Mouse (Mus musculus) spleen, adult 18-20 months (tissue): ENCODE measurements around the gene Lama5.
"Not testable (repeated sequence)": the region's sequence is repeated elsewhere in the genome, so short reads cannot be mapped to it uniquely, and the experiment has no call there.

Source experiments
- DNase-seq, 2 experiments: peaks; one replicate each; pipeline ENCODE4 v3.0.0; 2022; ENCODE audit warnings: mixed read lengths in 2 of 2

Gene Lama5

DNA sequence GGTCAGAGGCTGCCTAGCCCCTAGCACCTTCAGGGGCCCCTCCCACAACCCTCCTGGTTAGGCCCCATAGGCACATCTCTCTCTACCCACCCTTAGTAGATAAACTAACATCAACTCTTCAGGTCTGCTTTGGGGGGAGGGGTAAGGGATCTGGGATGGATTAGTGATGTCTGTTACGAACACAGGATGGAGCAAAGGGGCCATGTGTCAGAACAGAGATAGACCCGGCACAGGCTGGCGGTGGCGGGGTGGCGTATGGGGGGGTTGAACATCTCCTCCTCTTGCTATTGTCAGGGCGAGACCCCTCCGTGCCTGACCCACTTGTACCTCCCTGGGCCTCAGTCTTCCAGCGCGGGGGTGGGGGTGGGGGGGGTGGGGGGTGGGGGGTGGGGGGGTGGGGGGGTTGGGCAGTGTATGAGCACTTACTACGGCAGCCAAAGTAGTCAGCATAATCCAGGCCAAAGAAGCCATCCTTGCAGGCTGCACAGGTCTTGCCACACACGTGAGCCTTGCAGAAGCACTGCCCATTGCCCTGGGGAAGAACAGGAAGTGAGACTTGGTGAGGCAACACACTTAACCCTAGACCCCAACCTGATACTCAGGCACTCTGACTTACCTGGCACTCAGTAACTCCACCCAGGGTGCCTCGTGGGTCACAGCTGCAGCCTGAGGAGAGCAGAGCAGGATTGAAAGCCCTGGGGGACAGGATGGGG lies 28.9 kb downstream of the Lama5 start:
- DNase-seq, result no peak

DNA sequence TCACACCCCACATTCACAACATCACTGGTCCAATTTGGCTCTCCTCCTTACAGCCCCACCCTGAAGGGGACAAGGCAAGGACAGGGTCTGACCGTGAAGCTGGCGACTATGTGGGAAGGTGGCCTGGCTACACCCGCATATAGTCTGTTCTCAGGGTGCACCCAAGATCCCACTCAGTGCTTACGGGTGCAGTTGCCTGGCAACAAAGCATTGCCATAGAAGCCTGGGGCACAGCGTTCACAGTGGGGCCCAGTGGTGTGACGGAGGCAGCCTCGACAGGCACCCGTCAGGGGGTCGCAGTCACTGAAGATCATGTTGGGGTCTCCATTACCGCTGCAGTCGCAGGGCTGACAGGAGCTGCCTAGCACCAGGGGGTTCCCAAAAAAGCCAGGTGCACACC lies 38.3 kb downstream of the Lama5 start:
- DNase-seq, result no peak

DNA sequence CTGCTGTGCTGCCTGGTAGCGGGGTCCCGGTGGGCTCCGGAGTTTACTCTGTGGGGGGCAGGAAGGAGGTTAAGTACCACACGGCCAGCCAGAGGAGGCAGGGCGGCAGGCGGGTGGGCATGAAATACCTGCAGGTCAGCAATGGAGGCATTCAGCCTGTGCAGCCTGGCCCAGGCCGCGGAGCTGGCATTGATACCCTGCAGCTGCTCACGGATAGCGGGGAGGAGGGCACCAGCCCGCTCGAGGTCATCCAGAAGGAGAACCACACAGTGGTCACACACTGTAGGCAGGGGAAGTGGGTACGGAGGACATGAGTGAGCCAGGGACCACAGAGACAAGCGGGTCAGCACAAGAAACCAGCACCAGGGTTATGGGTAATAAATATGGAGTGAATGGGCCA lies 40.0 kb downstream of the Lama5 start:
- DNase-seq, result no peak

DNA sequence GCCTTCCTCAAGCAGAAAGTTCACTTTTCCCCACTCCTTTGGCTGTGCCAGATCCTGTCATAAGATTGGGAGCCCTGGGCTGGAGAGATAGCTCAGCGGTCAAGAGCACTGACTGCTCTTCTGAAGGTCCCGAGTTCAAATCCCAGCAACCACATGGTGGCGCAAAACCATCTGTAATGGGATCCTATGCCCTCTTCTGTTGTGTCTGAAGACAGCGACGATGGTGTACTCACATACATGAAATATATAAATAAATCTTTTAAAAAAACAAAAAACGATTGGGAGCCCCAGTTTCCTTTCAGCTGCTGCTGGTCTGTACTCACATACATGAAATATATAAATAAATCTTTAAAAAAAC lies 40.9 kb downstream of the Lama5 start:
- no peak for DNase-seq

DNA sequence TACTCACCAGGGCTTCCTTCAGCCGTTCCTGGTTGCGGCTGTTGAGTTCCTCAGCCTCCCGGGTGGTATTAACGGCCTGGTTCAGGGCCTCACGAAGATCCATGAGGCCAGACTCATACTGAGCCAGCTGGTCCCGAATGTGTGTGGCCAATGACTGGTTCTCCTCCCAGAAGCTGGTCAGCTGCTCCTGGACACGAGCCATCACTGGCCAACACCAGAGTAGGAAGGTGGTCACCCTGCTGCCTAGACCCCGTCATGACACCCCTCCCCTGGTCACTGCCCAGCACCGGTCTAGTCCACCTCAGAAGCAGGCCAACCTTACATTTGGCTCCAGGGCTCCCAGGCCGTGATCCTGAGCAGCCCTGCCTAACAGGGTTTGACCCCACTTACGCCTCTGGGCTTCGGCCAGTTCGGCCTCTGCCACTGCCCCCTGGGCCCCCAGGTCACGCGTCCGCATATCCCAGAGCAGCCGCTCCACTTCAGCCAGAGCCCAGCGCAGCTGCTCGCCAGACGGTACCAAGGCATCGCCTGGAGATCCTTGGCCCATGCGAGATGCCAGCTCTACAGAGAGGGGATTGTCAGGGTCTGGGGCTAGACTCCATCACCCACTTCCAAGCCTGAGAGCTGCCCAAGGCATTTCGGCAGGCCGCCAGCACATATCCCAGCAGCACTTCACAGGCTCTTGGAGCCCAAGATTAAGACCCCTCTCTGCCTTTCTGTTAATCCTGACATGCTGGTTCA lies 41.5 kb downstream of the Lama5 start:
- no peak for DNase-seq

DNA sequence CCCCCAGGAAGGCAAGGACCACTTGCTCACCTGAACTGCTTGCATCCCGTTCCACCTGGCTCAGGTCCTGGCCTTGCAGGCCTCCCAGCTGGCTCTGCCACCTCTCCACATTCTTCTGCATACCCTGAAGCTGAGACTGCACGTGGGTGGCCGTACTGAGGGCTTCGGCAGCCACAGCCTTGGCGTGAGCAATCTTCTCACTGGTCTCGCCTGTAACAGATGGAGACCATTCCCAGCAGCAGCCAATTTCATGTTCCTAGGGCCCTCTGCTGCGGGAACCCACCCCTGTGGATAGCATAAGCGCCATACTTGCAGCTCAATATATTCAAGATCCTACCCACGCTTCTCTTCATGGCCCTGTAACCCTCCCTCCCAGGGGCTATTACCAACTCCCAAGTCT lies 44.1 kb downstream of the Lama5 start:
- DNase-seq, result no peak

DNA sequence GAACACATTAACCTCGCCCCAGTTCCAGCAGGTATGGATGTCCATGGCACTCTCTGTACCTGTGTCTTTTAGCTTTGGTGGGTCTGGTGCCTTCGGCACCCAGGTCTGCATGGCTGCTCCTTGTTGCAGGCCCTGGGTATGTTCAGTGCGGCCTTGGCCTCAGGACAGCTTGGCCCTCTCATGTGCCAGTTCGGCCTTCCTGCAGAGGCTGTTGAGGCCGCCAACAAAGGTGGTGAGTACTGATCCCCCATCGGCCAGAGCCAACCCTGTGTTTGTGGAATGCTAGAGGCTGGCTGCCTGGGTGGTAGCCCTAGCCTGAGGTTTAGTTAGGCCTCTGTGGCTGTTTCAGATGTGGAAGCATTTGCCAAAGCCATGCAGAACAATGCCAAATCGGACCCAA lies 49.9 kb downstream of the Lama5 start:
- no peak for DNase-seq

DNA sequence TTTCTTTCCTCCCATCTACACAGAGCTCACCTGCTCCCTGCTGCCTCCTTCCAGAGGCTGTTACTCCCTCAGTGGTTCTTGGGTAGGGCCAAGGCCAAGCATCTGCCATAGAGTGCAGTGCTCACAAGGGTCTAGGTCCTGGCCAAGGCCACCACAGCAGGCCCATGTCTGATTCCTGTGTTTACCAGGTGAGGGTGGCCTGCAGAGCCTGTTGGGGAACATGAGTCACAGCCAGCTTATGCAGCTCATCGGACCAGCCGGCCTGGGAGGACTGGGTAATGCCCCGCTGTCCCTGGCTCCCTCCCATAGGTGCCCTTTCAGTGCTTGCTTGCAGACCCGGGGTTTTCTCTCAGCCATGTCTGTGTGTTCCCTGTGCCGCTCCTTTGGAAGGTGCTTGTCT lies 51.5 kb downstream of the Lama5 start:
- no peak for DNase-seq

DNA sequence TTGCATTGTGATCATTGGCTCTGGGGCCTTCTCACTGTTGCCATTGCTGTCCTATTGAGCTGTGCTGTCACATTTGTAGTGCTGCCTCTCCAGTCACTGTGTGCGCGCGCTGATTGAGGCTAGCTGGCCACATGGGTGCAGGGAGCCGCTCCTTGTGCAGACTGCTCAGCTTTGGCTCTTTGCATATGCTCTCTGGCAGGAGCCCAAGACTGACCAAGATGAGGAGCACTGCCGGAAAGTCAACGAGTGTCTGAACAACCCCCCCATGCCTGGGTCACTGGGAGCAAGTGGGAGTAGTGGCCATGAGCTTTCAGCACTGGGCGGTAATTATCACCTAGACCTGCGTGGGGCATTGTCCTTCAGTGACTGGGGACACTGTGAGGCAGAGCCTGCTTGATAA lies 51.9 kb downstream of the Lama5 start:
- DNase-seq, result not testable (repeated sequence)

DNA sequence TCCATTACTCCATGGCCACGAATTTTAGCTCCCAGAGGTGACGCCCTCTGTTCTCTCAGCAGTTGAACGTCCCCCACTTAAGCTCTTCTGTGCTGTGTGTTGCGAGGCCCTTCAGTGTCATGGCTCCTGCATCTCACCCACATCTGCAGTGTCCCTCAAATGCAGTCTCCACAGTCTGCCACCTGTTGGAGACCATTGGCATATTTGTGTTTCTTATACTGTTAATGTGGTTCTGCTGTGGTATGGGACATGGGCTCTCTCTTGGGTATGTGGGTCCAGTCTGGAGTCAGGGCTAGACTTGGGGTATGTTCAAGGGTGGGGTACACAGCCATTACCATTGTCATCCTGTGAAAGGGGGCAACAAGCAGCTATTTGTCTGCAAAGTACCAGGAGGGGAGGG lies 52.5 kb downstream of the Lama5 start:
- no peak for DNase-seq

DNA sequence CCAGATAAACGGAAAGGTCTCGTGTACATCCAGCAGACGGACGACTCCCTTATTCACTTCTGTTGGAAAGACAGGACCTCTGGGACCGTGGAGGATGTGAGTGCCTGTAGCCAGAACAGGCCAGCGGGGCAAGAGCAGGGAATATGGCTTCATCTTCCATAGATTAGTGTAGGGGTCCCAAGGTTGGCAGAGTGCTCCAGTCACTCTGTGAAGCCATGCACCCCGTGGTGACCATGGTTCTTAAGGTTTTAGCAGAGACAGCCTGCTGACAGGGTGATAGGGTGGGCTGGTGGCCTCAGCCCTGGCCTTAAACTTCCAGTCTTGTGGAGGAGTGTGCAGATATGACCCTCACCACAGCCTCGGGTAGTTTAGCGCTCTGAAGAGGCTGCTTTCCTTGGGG lies 53.5 kb downstream of the Lama5 start:
- no peak for DNase-seq

DNA sequence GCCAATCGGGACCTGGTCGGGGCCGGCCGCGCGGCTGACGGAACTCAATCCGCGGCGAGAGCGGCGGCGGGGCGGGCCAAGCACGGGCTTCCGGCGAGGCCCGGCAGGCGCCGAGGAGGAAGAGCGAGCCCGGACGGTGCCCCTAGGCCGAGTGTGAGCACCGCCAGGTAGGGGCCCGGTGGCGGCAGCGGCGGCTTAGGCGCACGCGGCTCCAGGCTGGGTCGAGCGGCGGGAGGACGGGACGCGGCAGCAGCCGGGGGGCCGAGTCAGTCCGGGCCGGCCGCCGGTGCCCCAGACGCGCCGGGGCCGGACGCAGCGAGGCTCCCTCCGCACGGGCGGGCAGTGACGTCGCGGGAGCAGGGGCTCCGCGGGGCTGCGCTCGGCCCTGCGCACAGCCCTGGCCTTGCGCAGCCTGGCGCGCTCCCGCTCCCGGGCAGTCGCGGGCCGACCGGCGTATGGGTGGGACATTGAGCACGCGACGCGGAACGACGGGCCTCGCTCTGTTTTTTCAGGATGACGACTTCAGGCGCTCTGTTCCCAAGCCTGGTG lies 54.1 kb downstream of the Lama5 start:
- no peak for DNase-seq

DNA sequence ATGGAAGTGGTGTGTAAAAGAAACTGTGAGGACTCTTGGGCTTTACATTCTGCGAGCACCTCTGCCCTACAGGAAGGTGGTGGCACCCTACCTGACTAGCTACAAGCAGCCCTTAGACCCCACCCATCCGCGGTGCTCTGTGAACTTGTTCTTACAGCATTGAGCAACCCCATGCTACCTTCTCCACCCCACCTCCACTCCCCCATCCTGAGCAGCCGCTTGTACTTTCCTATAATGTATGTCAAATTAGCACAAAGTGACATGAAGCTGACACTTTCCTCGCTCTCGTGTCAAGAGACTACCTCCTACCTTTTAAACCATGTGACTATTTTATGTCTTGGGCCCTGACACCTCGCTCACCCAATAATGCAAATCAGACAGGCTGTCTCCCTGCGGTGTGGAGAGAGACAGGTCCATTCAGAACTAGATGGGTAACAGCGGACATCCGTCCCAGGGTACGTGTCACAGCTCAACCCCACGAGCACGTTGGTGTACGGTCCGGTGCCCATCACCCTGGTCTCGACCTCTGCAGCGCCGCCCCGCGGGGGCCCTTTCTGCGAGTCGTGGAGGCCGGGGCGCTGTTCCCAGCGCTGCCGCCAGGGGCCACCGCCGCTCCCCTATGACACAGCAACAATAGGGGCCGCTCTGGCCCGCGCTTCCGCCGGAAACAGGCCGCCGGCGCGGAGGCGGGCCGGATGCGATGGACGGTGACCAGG lies 54.7 kb downstream of the Lama5 start, which contains the start of gene Adrm1:
Adrm1 (plus strand) TSS at position 680 of the 716 bp plus-strand sequence.
- DNase-seq, result peak; percentile 96 to 98

DNA sequence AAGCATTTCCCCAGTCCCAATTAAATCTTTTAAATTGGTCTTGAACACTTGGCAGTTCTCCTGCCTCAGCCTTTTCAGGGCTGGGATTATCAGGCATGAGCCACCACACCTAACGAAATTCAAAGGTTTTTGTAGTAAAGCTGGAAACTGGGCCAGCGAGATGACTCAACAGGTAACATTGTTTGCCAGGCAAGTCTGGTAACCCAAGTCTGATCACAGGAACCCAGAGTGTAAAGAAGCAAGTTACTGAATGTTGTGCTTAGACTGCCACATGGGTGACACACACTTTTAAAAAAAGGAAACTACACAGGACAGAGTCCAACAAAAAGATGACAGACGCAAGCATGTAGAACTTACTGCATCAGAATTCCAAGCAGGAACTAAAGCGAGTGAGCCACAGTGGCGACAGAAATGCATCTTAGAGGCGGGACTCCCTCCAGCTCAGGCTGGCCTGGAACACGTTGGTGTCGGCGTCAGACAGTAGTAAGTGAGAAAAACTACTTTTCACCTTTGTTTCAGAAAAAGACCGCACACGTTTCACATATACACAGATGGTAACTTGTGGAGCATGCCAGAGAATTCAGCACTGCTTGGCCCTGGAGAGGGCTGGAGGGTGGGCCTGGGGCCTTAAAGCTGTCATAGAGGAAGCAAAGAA lies 55.4 kb downstream of the Lama5 start:
- no peak for DNase-seq

DNA sequence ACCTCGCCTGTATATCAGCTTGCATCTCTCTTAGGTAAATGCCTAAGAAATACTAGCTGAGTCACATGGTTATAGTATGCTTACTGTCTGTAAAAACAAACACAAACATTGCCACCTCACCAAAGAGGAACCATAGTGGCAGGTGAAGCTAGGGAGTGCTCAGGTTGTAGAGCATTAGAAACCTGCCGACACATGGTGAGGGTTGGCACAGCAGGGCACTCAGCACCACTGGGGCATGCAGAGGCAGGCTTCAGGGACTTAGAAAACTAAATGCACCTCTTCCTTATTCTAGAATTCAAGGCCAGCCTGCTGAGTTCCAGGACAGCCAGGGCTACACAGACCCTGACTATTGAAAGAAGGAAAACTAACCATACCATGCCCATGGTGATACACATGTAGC lies 58.8 kb downstream of the Lama5 start:
- no peak for DNase-seq

DNA sequence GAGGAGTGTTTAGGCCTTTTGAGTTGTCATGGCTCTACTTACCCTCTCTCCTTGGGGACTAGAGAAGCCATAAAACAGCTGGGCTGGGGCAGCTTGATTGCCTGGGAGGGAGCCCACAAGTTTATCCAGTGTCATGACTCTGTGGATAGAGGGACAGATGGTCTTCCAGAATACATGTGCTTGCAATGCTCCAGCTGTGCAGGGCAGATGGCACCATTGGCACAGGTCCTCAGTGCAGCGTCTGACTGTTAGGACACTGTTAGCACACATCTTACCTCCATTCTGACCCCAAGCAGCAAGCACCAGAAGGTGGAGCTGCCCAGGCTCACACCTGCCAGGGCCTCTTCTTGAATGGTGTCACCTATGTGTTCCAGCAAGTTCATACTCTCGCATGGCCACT lies 59.8 kb downstream of the Lama5 start:
- DNase-seq, result no peak

DNA sequence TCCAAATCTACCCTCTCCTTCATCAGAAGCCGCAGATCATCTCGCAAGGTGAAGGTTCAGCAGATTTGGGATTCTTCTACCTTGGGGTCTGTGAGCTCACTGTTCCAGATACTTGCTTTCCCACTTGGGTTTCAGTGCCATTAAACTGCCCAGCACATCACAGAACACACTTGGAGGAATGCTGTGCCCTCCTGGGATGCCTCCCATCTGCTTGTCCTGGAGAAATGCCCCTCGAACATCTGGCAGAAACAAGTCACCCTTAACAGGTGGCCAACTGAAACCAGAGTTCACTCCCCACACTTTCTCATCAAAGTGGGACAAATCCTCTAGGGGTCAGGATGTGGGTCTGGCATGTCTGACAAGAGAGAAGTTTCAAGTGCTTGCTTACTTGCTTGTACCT lies 67.0 kb downstream of the Lama5 start:
- DNase-seq, result no peak

DNA sequence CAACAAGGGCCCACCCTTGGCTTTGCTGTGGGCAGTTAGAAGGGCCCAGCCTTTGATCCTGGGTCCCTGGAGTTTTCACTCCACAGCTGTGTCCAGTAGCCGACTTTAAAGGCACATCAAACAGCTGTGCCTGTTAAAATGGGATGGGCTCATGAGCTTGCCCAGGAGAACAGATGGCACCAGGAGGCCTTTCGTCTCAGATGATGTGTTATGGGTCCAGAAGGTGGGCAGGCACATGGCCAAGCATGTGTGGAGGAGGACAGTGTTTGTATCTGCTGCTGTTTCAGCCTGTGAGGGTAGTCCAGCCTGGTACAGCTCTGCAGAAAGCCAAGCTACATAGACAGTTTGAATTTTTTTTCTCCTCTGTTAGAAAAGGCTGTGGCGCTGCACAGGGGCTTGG lies 70.9 kb downstream of the Lama5 start:
- DNase-seq, result no peak

DNA sequence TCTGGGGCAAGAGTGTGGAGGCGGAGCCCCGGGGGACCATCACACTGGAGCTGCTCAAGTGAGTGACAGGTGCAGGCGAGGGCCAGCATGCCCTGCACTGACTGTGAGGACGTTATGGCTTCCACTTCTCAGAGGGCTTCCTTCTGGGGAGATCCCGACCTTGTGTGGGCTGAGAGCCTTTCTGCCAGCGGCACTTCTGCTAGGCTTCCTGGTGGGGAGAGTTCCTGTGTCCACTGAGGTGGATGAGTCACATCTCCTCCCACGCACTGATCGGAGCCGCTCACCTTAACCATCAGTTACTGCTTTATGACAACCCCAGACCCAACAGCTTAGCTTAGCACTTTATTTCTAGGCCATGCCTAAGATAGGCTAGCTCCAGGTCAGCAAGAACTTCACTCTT lies 77.1 kb downstream of the Lama5 start:
- DNase-seq, result no peak

DNA sequence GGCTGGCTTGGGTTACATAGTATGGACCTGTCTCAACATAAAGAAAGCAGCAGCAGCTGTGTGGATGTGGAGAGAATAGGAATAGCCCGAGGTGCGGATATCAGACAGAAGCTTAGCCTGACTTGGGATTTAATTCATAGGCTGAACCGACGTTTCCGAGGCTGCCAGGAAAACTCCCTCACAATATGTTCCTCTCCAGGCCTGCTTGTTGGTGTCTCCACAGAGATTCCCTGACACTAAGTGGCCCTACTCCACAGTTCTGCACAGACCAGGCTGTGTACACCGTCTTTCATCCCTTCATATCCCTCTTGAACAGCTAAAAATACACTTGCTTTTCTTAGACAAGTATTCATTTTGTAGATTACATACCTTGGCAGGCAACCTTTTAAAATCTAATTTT lies 78.3 kb downstream of the Lama5 start:
- DNase-seq, result no peak

DNA sequence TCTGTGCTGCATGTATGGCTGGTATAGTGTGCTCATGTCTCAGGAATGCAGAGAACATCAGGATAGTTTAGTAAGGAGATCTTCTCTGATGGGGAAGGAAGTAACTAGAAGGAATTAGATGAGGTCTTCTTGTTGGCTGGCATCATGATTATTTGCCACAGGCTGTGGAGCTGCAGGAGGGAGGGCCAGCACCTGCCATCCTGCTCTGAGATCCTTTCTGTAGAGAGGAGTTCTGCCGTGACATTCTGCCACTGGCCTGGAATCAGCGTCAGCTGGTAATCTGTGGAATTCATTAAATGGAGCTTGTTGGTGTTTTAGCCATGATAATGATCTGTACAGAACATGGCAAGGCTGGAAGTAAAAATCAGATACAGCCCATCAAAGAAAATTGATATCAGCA lies 79.6 kb downstream of the Lama5 start:
- DNase-seq, result no peak

DNA sequence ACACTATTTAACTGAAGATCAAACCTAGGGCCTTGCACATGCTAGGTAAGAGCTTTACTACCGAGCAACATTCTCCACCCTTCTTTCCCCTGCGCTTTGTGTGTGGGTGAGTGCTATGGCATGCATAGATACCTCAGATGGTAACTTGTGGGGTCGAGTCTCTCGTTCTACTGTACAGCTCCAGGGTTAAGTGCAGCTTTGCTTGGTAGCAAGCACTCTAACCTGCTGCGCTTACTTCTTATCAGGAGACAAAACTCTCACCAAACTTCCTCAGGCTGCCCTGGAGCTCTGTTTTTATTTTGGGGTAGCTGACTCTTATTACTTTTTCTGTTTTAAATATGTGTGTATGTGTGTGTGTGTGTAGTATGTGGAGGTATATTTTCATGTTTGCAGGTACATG lies 90.2 kb downstream of the Lama5 start:
- no peak for DNase-seq

DNA sequence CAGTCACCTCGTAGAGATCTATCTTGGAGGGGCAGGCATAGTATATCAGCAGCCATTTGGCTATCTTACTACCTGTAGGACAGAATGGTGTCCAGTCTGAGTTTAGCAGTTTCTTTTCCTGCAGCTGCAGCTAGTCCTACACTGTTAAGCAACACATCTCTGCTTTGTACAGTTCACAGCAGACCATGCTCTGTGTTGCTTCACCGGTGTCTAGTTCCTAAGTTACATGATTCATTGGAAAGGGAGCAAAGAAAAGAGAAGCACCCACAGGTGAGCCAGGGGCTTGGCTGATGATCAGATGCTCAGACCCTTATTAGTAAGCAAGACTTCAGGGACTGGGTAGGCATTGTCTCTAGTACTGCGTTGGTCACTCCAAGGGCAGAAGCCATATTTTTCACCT lies 91.7 kb downstream of the Lama5 start:
- DNase-seq, result no peak
